Mouse (Mus musculus) splenic B cell, adult 2 months (primary cell): ENCODE results near the gene Trim62.

Experiments
- DNase-seq: peaks from one replicate; pipeline ENCODE4 v3.0.0-alpha.2; 2011; ENCODE audit warnings: low read depth, low spot score
- H3K27me3 ChIP-seq: 2 replicates; pipeline ENCODE4 v1.6.1; 2012; ENCODE audit warnings: mild to moderate bottlenecking, low read length, moderate library complexity, mixed read lengths; ENCODE audit not compliant: control insufficient read depth, poor library complexity, insufficient read depth, severe bottlenecking
- H3K36me3 ChIP-seq: 2 replicates; pipeline ENCODE4 v1.6.1; 2012; ENCODE audit warnings: mild to moderate bottlenecking, low read length, moderate library complexity, mixed read lengths; ENCODE audit not compliant: control insufficient read depth, poor library complexity, insufficient read depth, severe bottlenecking

The Trim62 gene

DNA sequence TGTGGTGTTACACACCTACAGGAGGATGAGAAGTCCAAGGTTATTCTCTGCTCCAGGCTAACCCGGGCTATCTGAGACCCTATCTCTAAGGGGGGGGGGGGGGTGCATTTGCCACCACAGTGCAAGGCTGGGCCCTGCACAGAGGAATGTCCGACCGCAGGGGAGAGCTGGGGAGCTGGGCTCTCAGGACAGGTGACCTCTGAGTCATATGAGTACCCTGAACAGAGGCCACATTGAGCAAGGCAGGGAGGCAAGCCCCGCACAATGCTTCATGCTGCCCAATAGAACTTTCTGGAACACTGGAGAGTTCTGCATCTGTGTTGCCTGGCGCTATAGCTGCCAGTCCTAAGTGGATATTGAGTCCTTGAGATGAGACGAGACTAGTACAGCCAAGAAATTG lies 8.8 kb downstream of the Trim62 start:
- Histone ChIP-seq H3K36me3 (no peaks in the 10 kb centered on the region), H3K27me3 (no peaks in the 10 kb centered on the region)
- no peak for DNase-seq

- Histone ChIP-seq H3K27me3 (no peaks in the 10 kb centered on the region), H3K36me3 (no peaks in the 10 kb centered on the region)
- no peak for DNase-seq
Observed at GRCm38 (mm10) chr4:128894112-128894511, 10.7 kb downstream of the Trim62 start.

DNA sequence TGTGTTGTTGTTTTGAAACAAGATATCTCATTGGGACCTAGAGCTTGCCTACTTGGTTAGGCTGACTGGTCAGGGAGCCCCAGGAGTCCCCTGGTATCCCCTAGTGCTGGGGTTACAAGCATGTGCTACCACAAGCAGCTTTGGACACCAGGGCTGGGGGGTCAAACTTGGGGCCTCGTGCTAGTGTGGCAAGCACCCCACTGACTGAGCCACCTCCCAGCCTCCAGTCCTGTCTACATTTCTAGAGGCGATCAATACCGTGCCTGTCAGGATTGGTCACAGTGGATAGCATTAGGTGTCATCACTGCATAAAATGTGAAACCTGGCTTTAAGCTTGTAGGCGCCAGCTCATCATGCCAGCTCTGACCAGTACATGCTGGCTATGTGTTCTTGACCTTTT lies 12.5 kb downstream of the Trim62 start:
- Histone ChIP-seq H3K27me3 (no peaks in the 10 kb centered on the region), H3K36me3 (no peaks in the 10 kb centered on the region)
- DNase-seq: no peak

- DNase-seq: no peak
- Histone ChIP-seq H3K27me3 (no peaks in the 10 kb centered on the region), H3K36me3 (no peaks in the 10 kb centered on the region)
Observed at GRCm38 (mm10) chr4:128896667-128897066, 13.3 kb downstream of the Trim62 start.

GRCm38 (mm10) chr4:128897911-128898421 lies 14.6 kb downstream of the Trim62 start:
- no peak for DNase-seq
- H3K27me3 ChIP-seq: no peaks in the 10 kb centered on the region
- no peaks in the 10 kb centered on the region for H3K36me3 ChIP-seq

GRCm38 (mm10) chr4:128899332-128899731 lies 16.0 kb downstream of the Trim62 start:
- Histone ChIP-seq H3K36me3 (no peaks in the 10 kb centered on the region), H3K27me3 (no peaks in the 10 kb centered on the region)
- no peak for DNase-seq

DNA sequence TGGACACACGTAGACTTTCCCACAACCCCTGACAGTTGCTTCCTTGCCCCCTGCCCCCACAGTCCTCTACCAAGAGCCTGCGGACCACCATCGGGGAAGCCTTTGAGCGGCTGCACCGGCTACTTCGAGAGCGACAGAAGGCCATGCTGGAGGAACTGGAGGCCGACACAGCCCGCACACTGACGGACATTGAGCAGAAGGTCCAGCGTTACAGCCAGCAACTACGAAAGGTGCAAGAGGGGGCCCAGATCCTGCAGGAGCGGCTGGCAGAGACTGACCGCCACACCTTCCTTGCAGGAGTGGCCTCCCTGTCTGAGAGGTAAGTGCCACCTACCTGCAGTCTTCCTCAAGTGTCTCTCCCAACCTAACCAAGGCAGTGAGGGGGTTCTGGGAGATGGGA lies 17.1 kb downstream of the Trim62 start:
- no peaks in the 10 kb centered on the region for H3K27me3 ChIP-seq
- H3K36me3 ChIP-seq: no peaks in the 10 kb centered on the region
- DNase-seq: no peak

DNA sequence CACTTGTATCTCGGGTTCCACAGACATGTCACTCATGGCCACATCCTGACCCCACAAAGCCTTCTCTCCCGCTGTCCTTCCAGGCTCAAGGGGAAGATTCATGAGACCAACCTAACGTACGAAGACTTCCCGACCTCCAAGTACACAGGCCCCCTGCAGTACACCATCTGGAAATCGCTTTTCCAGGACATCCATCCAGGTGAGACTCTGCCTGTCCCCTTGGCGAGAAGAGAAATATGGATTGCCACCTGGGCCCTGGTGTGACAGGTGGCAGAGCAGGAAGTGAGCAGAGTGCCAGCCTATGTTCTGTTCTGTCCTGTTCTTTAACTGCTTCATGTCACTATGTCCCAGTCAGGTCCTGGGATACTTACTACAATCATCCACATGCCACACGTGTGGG lies 19.0 kb downstream of the Trim62 start:
- H3K27me3 ChIP-seq: no peaks in the 10 kb centered on the region
- H3K36me3 ChIP-seq: no peaks in the 10 kb centered on the region
- no peak for DNase-seq

- no peaks in the 10 kb centered on the region for H3K36me3 ChIP-seq
- no peak for DNase-seq
- no peaks in the 10 kb centered on the region for H3K27me3 ChIP-seq
Observed at GRCm38 (mm10) chr4:128904035-128904800, 20.8 kb downstream of the Trim62 start.

- no peak for DNase-seq
- Histone ChIP-seq H3K27me3 (no peaks in the 10 kb centered on the region), H3K36me3 (no peaks in the 10 kb centered on the region)
Observed at GRCm38 (mm10) chr4:128905251-128905650, 21.9 kb downstream of the Trim62 start.

DNA sequence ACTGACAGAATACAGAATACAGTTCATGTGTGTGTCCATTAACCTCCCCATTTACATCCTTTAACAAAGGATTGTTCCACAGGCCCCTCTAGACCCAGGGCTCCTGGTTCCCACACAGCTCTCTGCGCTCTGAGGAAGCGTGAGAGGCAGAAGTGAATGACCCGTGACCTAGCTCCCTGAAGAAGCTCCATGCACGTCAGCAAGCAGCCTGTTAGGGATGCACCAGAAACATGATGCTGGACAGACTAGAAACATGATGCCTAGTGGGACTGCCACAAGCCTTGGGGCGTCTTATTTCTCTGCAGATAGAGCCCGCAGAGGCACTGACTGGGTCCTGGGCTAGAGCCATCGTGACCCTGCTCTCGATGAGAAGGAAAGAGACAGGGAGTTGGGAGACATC lies 23.4 kb downstream of the Trim62 start:
- no peaks in the 10 kb centered on the region for H3K27me3 ChIP-seq
- DNase-seq: no peak
- H3K36me3 ChIP-seq: no peaks in the 10 kb centered on the region

DNA sequence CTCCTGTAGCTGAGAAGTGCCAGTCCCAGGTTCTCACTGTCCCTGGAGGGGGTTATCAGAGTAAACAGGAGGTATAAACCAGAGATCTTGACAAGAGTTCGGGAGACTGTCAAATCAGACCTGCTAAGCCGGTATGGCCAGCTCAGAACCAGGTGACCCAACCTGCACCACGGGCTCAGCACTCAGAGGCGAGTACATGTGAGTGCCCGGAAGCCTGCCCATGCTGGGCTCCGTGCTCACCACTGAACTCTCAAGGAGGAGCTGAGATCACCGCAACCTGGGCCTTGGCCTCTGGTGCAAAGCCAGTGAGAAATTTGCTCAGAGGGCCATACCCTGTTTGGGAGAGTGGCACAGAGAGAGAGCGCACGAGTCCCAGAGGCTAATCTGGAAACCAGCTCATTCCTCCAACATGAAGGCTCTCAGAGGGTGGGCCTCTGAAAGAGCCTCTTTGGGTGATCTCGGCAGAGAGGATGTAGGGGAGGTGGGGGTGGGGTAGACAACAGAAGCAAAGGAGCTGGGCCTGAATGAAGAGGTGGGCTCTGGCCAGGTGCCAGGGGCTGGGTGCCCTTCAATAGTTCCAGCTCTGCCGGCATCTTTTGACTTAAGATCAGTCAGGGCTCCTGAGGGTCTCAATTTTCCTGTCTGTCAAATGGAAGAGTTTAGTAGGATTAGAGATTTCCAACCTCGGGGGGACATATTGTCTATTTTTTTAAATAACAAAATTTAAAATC lies 24.0 kb downstream of the Trim62 start:
- no peaks in the 10 kb centered on the region for H3K36me3 ChIP-seq
- DNase-seq: no peak
- no peaks in the 10 kb centered on the region for H3K27me3 ChIP-seq

- H3K36me3 ChIP-seq: no peaks in the 10 kb centered on the region
- peak; percentile 69 for DNase-seq
- H3K27me3 ChIP-seq: no peaks in the 10 kb centered on the region
Observed at GRCm38 (mm10) chr4:128908586-128909377, 25.4 kb downstream of the Trim62 start.

- DNase-seq: no peak
- no peaks in the 10 kb centered on the region for H3K27me3 ChIP-seq
Observed at GRCm38 (mm10) chr4:128909378-128909831, 26.0 kb downstream of the Trim62 start.

More at GRCm38 (mm10) chr4:128909378-128909831, 26.0 kb downstream of the Trim62 start:
- no peaks in the 10 kb centered on the region for H3K36me3 ChIP-seq
